Mouse (Mus musculus) CH12.LX (cell line): ENCODE measurements around the gene Slc9a3r1.

Experiments
- CTCF ChIP-seq, 2 experiments: IDR thresholded peaks in 1 of 2; conservative IDR thresholded peaks in 1 of 2; 2 replicates each; pipeline ENCODE4 v1.5.1; 2011 to 2012; ENCODE audit warnings: low read depth in 2 of 2, low read length in 2 of 2, improper control_type of control experiment in 1 of 2, inconsistent platforms in 1 of 2, mild to moderate bottlenecking in 1 of 2, moderate library complexity in 1 of 2
- E2F4 ChIP-seq: IDR thresholded peaks from 2 replicates; pipeline ENCODE4 v1.6.1; 2011; ENCODE audit warnings: low read depth, low read length, improper control_type of control experiment; ENCODE audit not compliant: insufficient replicate concordance
- ELF1 ChIP-seq: IDR thresholded peaks from 2 replicates; pipeline ENCODE4 v1.6.1; 2014; ENCODE audit warnings: low read depth, mild to moderate bottlenecking, inconsistent platforms, low read length, improper control_type of control experiment
- EP300 ChIP-seq: IDR thresholded peaks from 2 replicates; pipeline ENCODE4 v1.6.1; 2011; ENCODE audit warnings: low read length, improper control_type of control experiment
- ETS1 ChIP-seq: conservative IDR thresholded peaks from 2 replicates; pipeline ENCODE4 v1.6.1; 2012; ENCODE audit warnings: low read depth, mild to moderate bottlenecking, inconsistent platforms, low read length, improper control_type of control experiment, moderate library complexity
- HCFC1 ChIP-seq: IDR thresholded peaks from 2 replicates; pipeline ENCODE4 v1.6.1; 2012; ENCODE audit warnings: low read depth, mild to moderate bottlenecking, inconsistent platforms, low read length, improper control_type of control experiment
- NELFE ChIP-seq: IDR thresholded peaks from 2 replicates; pipeline ENCODE4 v1.6.1; 2011; ENCODE audit warnings: low read depth, low read length, improper control_type of control experiment
- POLR2A ChIP-seq: IDR thresholded peaks from 2 replicates; pipeline ENCODE4 v1.6.1; 2011; ENCODE audit warnings: low read depth, mild to moderate bottlenecking, improper control_type of control experiment, low read length
- POLR2AphosphoS2 ChIP-seq: IDR thresholded peaks from 2 replicates; pipeline ENCODE4 v1.6.1; 2011; ENCODE audit warnings: low read depth, low read length, improper control_type of control experiment
- SMC3 ChIP-seq: IDR thresholded peaks from 2 replicates; pipeline ENCODE4 v1.6.1; 2011; ENCODE audit warnings: low read depth, low read length, improper control_type of control experiment
- TBP ChIP-seq: conservative IDR thresholded peaks from 2 replicates; pipeline ENCODE4 v1.6.1; 2011; ENCODE audit warnings: low read depth, low read length, improper control_type of control experiment
- TCF12 ChIP-seq: IDR thresholded peaks from 2 replicates; pipeline ENCODE4 v1.6.1; 2014; ENCODE audit warnings: low read depth, mild to moderate bottlenecking, inconsistent platforms, low read length, improper control_type of control experiment

- TF ChIP-seq E2F4 (no peak), TBP (no peak), CTCF (conservative IDR thresholded peaks at IDR 0.05 in 1 of 2, IDR thresholded peaks at IDR 0.05 in 1 of 2; ENCODE audit: low read depth in 2 of 2, low read length in 2 of 2) (no peak), POLR2A (no peak), SMC3 (no peak), NELFE (no peak), EP300 (no peak), TCF12 (no peak), HCFC1 (no peak), ETS1 (no peak), POLR2AphosphoS2 (no peak), ELF1 (no peak)
Measured at GRCm38 (mm10) chr11:115195933-115196332, 32.8 kb downstream of the Slc9a3r1 start.
